Mouse (Mus musculus) testis, adult 2 months (tissue): ENCODE data around the gene Tmem88b.

Experiments
- CTCF ChIP-seq: fragments of 200-500 bp; IDR thresholded peaks from 2 replicates; pipeline ENCODE4 v1.5.1; 2012; ENCODE audit warnings: low read depth, mild to moderate bottlenecking, inconsistent platforms, low read length, moderate library complexity; ENCODE audit not compliant: control insufficient read depth, insufficient read depth, insufficient replicate concordance
- POLR2A ChIP-seq: fragments of 200-500 bp; IDR thresholded peaks from 2 replicates; pipeline ENCODE4 v1.6.1; 2012; ENCODE audit warnings: low read depth, mild to moderate bottlenecking, inconsistent platforms, low read length, moderate library complexity; ENCODE audit not compliant: control insufficient read depth

GRCm38 (mm10) chr4:155812665-155813181, 27.0 kb upstream of the Tmem88b start:
- no peak; the same call in 1 of the 2 replicates for TF ChIP-seq POLR2A
- TF ChIP-seq CTCF = no peak
